In the genomic region with DNA sequence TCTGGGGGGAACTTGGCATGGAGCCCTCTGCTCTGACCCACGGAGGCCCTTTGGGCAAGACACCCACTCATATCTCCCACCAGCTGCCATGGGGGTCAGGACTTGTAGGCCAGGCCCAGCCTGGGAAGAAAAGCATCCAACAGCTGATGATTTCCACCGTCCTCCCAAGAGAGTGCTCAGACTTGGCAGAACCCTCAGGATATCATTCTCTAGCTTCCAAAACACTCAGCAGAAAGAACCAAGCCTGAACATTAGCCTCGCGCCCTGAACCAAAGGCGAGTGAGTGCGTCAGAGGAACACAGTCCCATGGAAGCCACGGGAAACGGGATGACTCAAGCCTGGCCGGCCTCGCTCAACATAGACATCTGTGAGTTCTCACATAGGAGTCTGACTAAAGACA, we compare ENCODE assay signal across 9 mouse cellular contexts. TPM values are rescaled to one million over a fixed set of nuclear protein-coding genes. Genes with fewer than 3 reads are reported as not detected.
DNase-seq lines count a peak whose midpoint lies in the region; ATAC-seq and TF ChIP-seq lines count a peak whose summit lies in the region.
"Had no signal": no experiment of that assay in that cellular context is flagged by ENCODE, and none has a peak within 500 bp of the region (broad histone marks: within the 10 kb centered on the region; RNA-seq: fewer than 3 reads in every experiment).

No protein-coding gene starts in this region.

- no peaks in the 10 kb centered on the region for H3K36me3 ChIP-seq in neural tube, embryonic 15.5 days
- H3K36me3 ChIP-seq: limb, embryonic 12.5 days had no signal

- no peak overlapping the region for H3K9ac ChIP-seq in neural tube, embryonic 15.5 days (replicated peaks)
- H3K9ac ChIP-seq: limb, embryonic 12.5 days had no signal

- 89% methylated on average over 10 of the region's 10 CpGs for WGBS in neural tube, embryonic 15.5 days

- no peaks in the 10 kb centered on the region for H3K4me1 ChIP-seq in neural tube, embryonic 15.5 days

- peak overlapping the region; percentile 93 for H3K27ac ChIP-seq in gastrocnemius, adult 2 months
- H3K27ac ChIP-seq in neural tube, embryonic 15.5 days (replicated peaks): no peak overlapping the region
- H3K27ac ChIP-seq: limb, embryonic 12.5 days had no signal

- no peak for ATAC-seq in cerebellum, adult (ENCODE audit: insufficient number of reproducible peaks, low FRiP score, low TSS enrichment)
- no peak for ATAC-seq in neural tube, embryonic 15.5 days (ENCODE audit: low FRiP score)

- no peak overlapping the region for H3K4me3 ChIP-seq in gastrocnemius, adult 2 months
- no peak overlapping the region for H3K4me3 ChIP-seq in neural tube, embryonic 15.5 days (replicated peaks)
- H3K4me3 ChIP-seq: limb, embryonic 12.5 days had no signal

- H3K4me2 ChIP-seq in neural tube, embryonic 15.5 days: no peak overlapping the region
- H3K4me2 ChIP-seq: limb, embryonic 12.5 days had no signal

- peak; percentile 29 for DNase-seq in brain, adult 2 months (ENCODE audit: low read depth, low spot score)
- DNase-seq in gastrocnemius, adult 2 months: peak; percentile 77
- peak; percentile 81 for DNase-seq in heart, postnatal 4 days
- peak; percentile 69 for DNase-seq in lung, postnatal 10 days
- no peak for DNase-seq in right cerebral cortex, adult 18-20 months
- DNase-seq: cerebellum, adult 2 months had no signal

- no peak for TF ChIP-seq CTCF in gastrocnemius, adult 2 months (IDR thresholded peaks at IDR 0.05)

- H3K27me3 ChIP-seq in neural tube, embryonic 15.5 days (replicated peaks): no peaks in the 10 kb centered on the region
- H3K27me3 ChIP-seq: limb, embryonic 12.5 days had no signal

- H3K9me3 ChIP-seq in neural tube, embryonic 15.5 days (replicated peaks): no peaks in the 10 kb centered on the region
- H3K9me3 ChIP-seq: limb, embryonic 12.5 days had no signal

- intact Hi-C loops in gastrocnemius, adult 2 months (cut with DNase I): loop anchor here (5.0 kb wide), 1 partner anchor 47 kb away; no protein-coding TSS in a partner anchor

RNA-seq across cellular contexts. Expression of a gene that starts 25.4 kb away (rescaled TPM):
- total RNA-seq in gastrocnemius, adult 2 months (2021): 10 to 100 TPM; 82.5 to 83.1 TPM
- total RNA-seq in heart, postnatal 4 days (2021): 100 to 1,000 TPM; 111 to 116 TPM
- polyA plus RNA-seq in neural tube, embryonic 15.5 days (2015; fragmentation: Nextera tagmentation; extraction: Ambion mirVana): 45.7 and 47.7 TPM in 2 replicates
